Mouse (Mus musculus) olfactory bulb, adult 2 months (tissue): Measurements from ENCODE around the gene Car15.

Experiments used
- CTCF ChIP-seq: fragments of 200-500 bp; IDR thresholded peaks from 2 replicates; pipeline ENCODE4 v1.5.1; 2012; ENCODE audit warnings: low read depth, mild to moderate bottlenecking, low read length, moderate library complexity; ENCODE audit not compliant: insufficient read depth
- POLR2A ChIP-seq: fragments of 200-500 bp; IDR thresholded peaks from 2 replicates; pipeline ENCODE4 v1.6.1; 2012; ENCODE audit warnings: mild to moderate bottlenecking, low read depth, low read length, moderate library complexity; ENCODE audit not compliant: insufficient read depth

GRCm38 (mm10) chr16:17875174-17875573, 37.0 kb upstream of the Car15 start:
- TF ChIP-seq CTCF (no peak), POLR2A (no peak)
